Mouse (Mus musculus): ENCODE results near the gene Mrtfa. TPM values are rescaled to one million over a fixed set of nuclear protein-coding genes. Genes with fewer than 3 reads are reported as not detected.
A peak's percentile ranks its signal among the peaks of the same experiment; 100 is the strongest.

Mrtfa gene
- total RNA-seq, 2 experiments from 2014 or later = 54.1 to 55.7 TPM

- DNase-seq (ENCODE audit: low spot score in 2 of 2) = no peak
Measured at GRCm38 (mm10) chr15:81158517-81159120, 31.9 kb downstream of the Mrtfa start.

GRCm38 (mm10) chr15:81156453-81156852 lies 34.1 kb downstream of the Mrtfa start:
- DNase-seq (ENCODE audit: low spot score in 2 of 2) = no peak

GRCm38 (mm10) chr15:81155845-81156244 lies 34.7 kb downstream of the Mrtfa start:
- no peak for DNase-seq (ENCODE audit: low spot score in 2 of 2)

GRCm38 (mm10) chr15:81154846-81155624 lies 35.5 kb downstream of the Mrtfa start:
- DNase-seq (ENCODE audit: low spot score in 2 of 2) = no peak

- DNase-seq (ENCODE audit: low spot score in 2 of 2) = no peak
Measured at GRCm38 (mm10) chr15:81141956-81142576, 48.5 kb downstream of the Mrtfa start.

- no peak for DNase-seq (ENCODE audit: low spot score in 2 of 2)
Measured at GRCm38 (mm10) chr15:81140004-81140403, 50.6 kb downstream of the Mrtfa start.

- peak in 1 of 2 experiments; percentile 13 for DNase-seq (ENCODE audit: low spot score in 2 of 2)
Measured at GRCm38 (mm10) chr15:81137298-81137697, 53.3 kb downstream of the Mrtfa start.

- DNase-seq (ENCODE audit: low spot score in 2 of 2) = no peak
Measured at GRCm38 (mm10) chr15:81133781-81134180, 56.8 kb downstream of the Mrtfa start.

GRCm38 (mm10) chr15:81131152-81131551 lies 59.4 kb downstream of the Mrtfa start:
- no peak for DNase-seq (ENCODE audit: low spot score in 2 of 2)

- no peak for DNase-seq (ENCODE audit: low spot score in 2 of 2)
Measured at GRCm38 (mm10) chr15:81129970-81130369, 60.6 kb downstream of the Mrtfa start.

GRCm38 (mm10) chr15:81128155-81128838 lies 62.3 kb downstream of the Mrtfa start:
- DNase-seq (ENCODE audit: low spot score in 2 of 2) = no peak

GRCm38 (mm10) chr15:81124282-81124681 lies 66.3 kb downstream of the Mrtfa start:
- DNase-seq (ENCODE audit: low spot score in 2 of 2) = no peak

GRCm38 (mm10) chr15:81123122-81123521 lies 67.4 kb downstream of the Mrtfa start:
- DNase-seq (ENCODE audit: low spot score in 2 of 2) = no peak

GRCm38 (mm10) chr15:81122535-81122934 lies 68.0 kb downstream of the Mrtfa start:
- no peak for DNase-seq (ENCODE audit: low spot score in 2 of 2)

GRCm38 (mm10) chr15:81122078-81122477 lies 68.5 kb downstream of the Mrtfa start:
- no peak for DNase-seq (ENCODE audit: low spot score in 2 of 2)

GRCm38 (mm10) chr15:81120946-81121345 lies 69.6 kb downstream of the Mrtfa start:
- DNase-seq (ENCODE audit: low spot score in 2 of 2) = no peak

- no peak for DNase-seq (ENCODE audit: low spot score in 2 of 2)
Measured at GRCm38 (mm10) chr15:81120140-81120539, 70.4 kb downstream of the Mrtfa start.

- no peak for DNase-seq (ENCODE audit: low spot score in 2 of 2)
Measured at GRCm38 (mm10) chr15:81118226-81118625, 72.3 kb downstream of the Mrtfa start.

GRCm38 (mm10) chr15:81112589-81112988 lies 78.0 kb downstream of the Mrtfa start:
- DNase-seq (ENCODE audit: low spot score in 2 of 2) = no peak

- no peak for DNase-seq (ENCODE audit: low spot score in 2 of 2)
Measured at GRCm38 (mm10) chr15:81110315-81110714, 80.2 kb downstream of the Mrtfa start.

GRCm38 (mm10) chr15:81105962-81106361 lies 84.6 kb downstream of the Mrtfa start:
- no peak for DNase-seq (ENCODE audit: low spot score in 2 of 2)
